Mouse (Mus musculus): ENCODE measurements around the gene Nmi. TPM values are rescaled to one million over a fixed set of nuclear protein-coding genes. Genes with fewer than 3 reads are reported as not detected.

Nmi gene
- total and polyA plus RNA-seq, 3 experiments, result 37.8 to 60.1 (median 51.9) TPM

GRCm38 (mm10) chr2:51914944-51915680, 58.2 kb downstream of the Nmi start:
- peak; percentile 76 for DNase-seq (ENCODE audit: extremely low read depth)
- in situ Hi-C loops (cut with MboI; ENCODE audit: low pct_ligation_motif_present, low pct_unique_long_range_greater_than_20kb, low sequenced_read_pairs), result loop anchor here (25.0 kb wide), 1 partner anchor 378 kb away; no protein-coding TSS in a partner anchor
- no peaks in the 10 kb centered on the region for H3K9me3 ChIP-seq (replicated peaks; ENCODE audit: low read length)

GRCm38 (mm10) chr2:51914532-51914931, 58.8 kb downstream of the Nmi start:
- dilution Hi-C loops (cut with MboI; ENCODE audit: extremely low pct_ligation_motif_present, extremely low pct_unique_long_range_greater_than_20kb, low sequenced_read_pairs) (no loop called here), in situ Hi-C loops (cut with MboI; ENCODE audit: low pct_ligation_motif_present, low pct_unique_long_range_greater_than_20kb, low sequenced_read_pairs) (loop anchor here (25.0 kb wide), 1 partner anchor 377 kb away; no protein-coding TSS in a partner anchor)
- no peak overlapping the region for H3K4me3 ChIP-seq (replicated peaks in 1 of 3; ENCODE audit: low read depth in 2 of 3, low read length in 2 of 3, poor library complexity in 1 of 3)
- peaks cover 0 to 2% of the 10 kb centered on the region in 2 experiments; a peak in 1 of 4 replicates for H3K4me1 ChIP-seq (ENCODE audit: control insufficient read depth in 1 of 2, insufficient read depth in 2 of 2)
- TF ChIP-seq CTCF (conservative IDR thresholded peaks at IDR 0.05 in 1 of 2, IDR thresholded peaks at IDR 0.05 in 1 of 2; ENCODE audit: low read depth in 2 of 2, low read length in 2 of 2) (peak in 1 of 2 experiments; percentile 23; a peak in 1 of 4 replicates), ELF1 (IDR thresholded peaks at IDR 0.05; ENCODE audit: low read depth, low read length) (no peak)
- H3K9ac ChIP-seq (ENCODE audit: insufficient read depth, low read depth), result no peak overlapping the region
- H3K36me3 ChIP-seq (replicated peaks in 1 of 2; ENCODE audit: control insufficient read depth in 1 of 2, insufficient read depth in 1 of 2, low read length in 1 of 2), result no peaks in the 10 kb centered on the region
- DNase-seq (ENCODE audit: extremely low read depth), result no peak
- H3K27ac ChIP-seq (ENCODE audit: insufficient read depth, low read depth), result no peak overlapping the region
- H3K79me2 ChIP-seq (replicated peaks; ENCODE audit: control insufficient read depth, extremely low read depth, insufficient read depth, poor library complexity, severe bottlenecking), result no peaks in the 10 kb centered on the region
- H3K4me2 ChIP-seq (ENCODE audit: insufficient read depth, low read depth, poor library complexity, severe bottlenecking), result no peak overlapping the region
- H3K27me3 ChIP-seq (replicated peaks), result no peaks in the 10 kb centered on the region
- H3K9me3 ChIP-seq (replicated peaks; ENCODE audit: low read length), result no peaks in the 10 kb centered on the region

More at GRCm38 (mm10) chr2:51914944-51915680, 58.2 kb downstream of the Nmi start:
- no peak overlapping the region for H3K27ac ChIP-seq (ENCODE audit: insufficient read depth, low read depth)
- no peaks in the 10 kb centered on the region for H3K79me2 ChIP-seq (replicated peaks; ENCODE audit: control insufficient read depth, extremely low read depth, insufficient read depth, poor library complexity, severe bottlenecking)
- H3K4me3 ChIP-seq (replicated peaks in 1 of 3; ENCODE audit: low read depth in 2 of 3, low read length in 2 of 3, poor library complexity in 1 of 3), result peak overlapping the region in 1 of 3 experiments; percentile 29
- 0 out of 2 replicates have a peak overlapping the region, but pooled peaks have one; percentile 36 for H3K4me2 ChIP-seq (ENCODE audit: insufficient read depth, low read depth, poor library complexity, severe bottlenecking)
- no peak overlapping the region for H3K9ac ChIP-seq (ENCODE audit: insufficient read depth, low read depth)
- H3K4me1 ChIP-seq (ENCODE audit: control insufficient read depth in 1 of 2, insufficient read depth in 2 of 2), result peaks cover 0 to 2% of the 10 kb centered on the region in 2 experiments; a peak in 1 of 4 replicates
- dilution Hi-C loops (cut with MboI; ENCODE audit: extremely low pct_ligation_motif_present, extremely low pct_unique_long_range_greater_than_20kb, low sequenced_read_pairs), result no loop called here
- TF ChIP-seq GABPA (IDR thresholded peaks at IDR 0.05; ENCODE audit: insufficient replicate concordance, low read depth, low read length), result no peak
- no peak for TF ChIP-seq TBP (conservative IDR thresholded peaks at IDR 0.05; ENCODE audit: low read depth, low read length)
- no peak for TF ChIP-seq POLR2AphosphoS2 (IDR thresholded peaks at IDR 0.05; ENCODE audit: low read depth, low read length)
- no peak for TF ChIP-seq ELF1 (IDR thresholded peaks at IDR 0.05; ENCODE audit: low read depth, low read length)
- TF ChIP-seq CHD2 (IDR thresholded peaks at IDR 0.05; ENCODE audit: low read length), result no peak
- TF ChIP-seq ZMIZ1 (IDR thresholded peaks at IDR 0.05; ENCODE audit: low read depth, low read length), result no peak
- peak; percentile 39; the same call in 1 of the 2 replicates for TF ChIP-seq ZC3H11A (IDR thresholded peaks at IDR 0.05; ENCODE audit: low read depth, low read length)
- no peak for TF ChIP-seq NRF1 (IDR thresholded peaks at IDR 0.05; ENCODE audit: low read depth, low read length)
- TF ChIP-seq RAD21 (IDR thresholded peaks at IDR 0.05; ENCODE audit: low read depth, low read length), result peak; percentile 94
- no peak for TF ChIP-seq POLR2A (IDR thresholded peaks at IDR 0.05; ENCODE audit: low read depth, low read length)
- no peak for TF ChIP-seq EP300 (IDR thresholded peaks at IDR 0.05; ENCODE audit: low read length)
- TF ChIP-seq CTCF (conservative IDR thresholded peaks at IDR 0.05 in 1 of 2, IDR thresholded peaks at IDR 0.05 in 1 of 2; ENCODE audit: low read depth in 2 of 2, low read length in 2 of 2), result peak; percentile 75 to 90
- TF ChIP-seq USF1 (IDR thresholded peaks at IDR 0.05; ENCODE audit: low read depth, low read length), result no peak
- TF ChIP-seq MYC (IDR thresholded peaks at IDR 0.05; ENCODE audit: low read depth, low read length), result no peak
- TF ChIP-seq NELFE (IDR thresholded peaks at IDR 0.05; ENCODE audit: low read depth, low read length), result no peak
- TF ChIP-seq MAX (IDR thresholded peaks at IDR 0.05; ENCODE audit: low read length), result no peak
- TF ChIP-seq PAX5 (IDR thresholded peaks at IDR 0.05; ENCODE audit: low read length), result no peak
- TF ChIP-seq MEF2A (IDR thresholded peaks at IDR 0.05; ENCODE audit: borderline replicate concordance, low read depth, low read length), result no peak
- peak; percentile 72 for TF ChIP-seq SMC3 (IDR thresholded peaks at IDR 0.05; ENCODE audit: low read depth, low read length)
- TF ChIP-seq TCF12 (IDR thresholded peaks at IDR 0.05; ENCODE audit: low read depth, low read length), result no peak
- H3K36me3 ChIP-seq (replicated peaks in 1 of 2; ENCODE audit: control insufficient read depth in 1 of 2, insufficient read depth in 1 of 2, low read length in 1 of 2), result no peaks in the 10 kb centered on the region
- no peaks in the 10 kb centered on the region for H3K27me3 ChIP-seq (replicated peaks)
